Mouse (Mus musculus): Measurements from ENCODE around the gene Usp2. TPM values are rescaled to one million over a fixed set of nuclear protein-coding genes. Genes with fewer than 3 reads are reported as not detected.
A peak's percentile ranks its signal among the peaks of the same experiment; 100 is the strongest.

The Usp2 gene
- total and polyA plus RNA-seq, 2 experiments from 2014 or later, result 14.2 to 19.6 TPM

GRCm38 (mm10) chr9:44049381-44050165 lies 17.2 kb upstream of the Usp2 start:
- Histone ChIP-seq H3K27me3 (ENCODE audit: insufficient read depth, low read length) (peaks cover 4% of the 10 kb centered on the region; the same call in 1 of the 2 replicates), H3K4me2 (ENCODE audit: low read depth, low read length) (no peak overlapping the region), H3K36me3 (ENCODE audit: insufficient read depth, low read length) (no peaks in the 10 kb centered on the region), H3K4me1 (ENCODE audit: insufficient read depth, low read length) (no peaks in the 10 kb centered on the region), H3K9ac (replicated peaks; ENCODE audit: low read length) (no peak overlapping the region), H3K9me3 (ENCODE audit: low read length) (no peaks in the 10 kb centered on the region), H3K27ac (no peak overlapping the region), H3K4me3 (ENCODE audit: low read length) (no peak overlapping the region)
- WGBS, result 89% methylated on average over 8 of the region's 8 CpGs
- no peak for TF ChIP-seq CTCF (IDR thresholded peaks at IDR 0.05; ENCODE audit: low read depth)
- ATAC-seq (peak; percentile 21; the same call in 1 of the 2 replicates), DNase-seq (ENCODE audit: low spot score) (no peak)

- Histone ChIP-seq H3K27me3 (ENCODE audit: insufficient read depth, low read length) (no peaks in the 10 kb centered on the region), H3K27ac (no peak overlapping the region), H3K4me1 (ENCODE audit: insufficient read depth, low read length) (no peaks in the 10 kb centered on the region), H3K9me3 (ENCODE audit: low read length) (no peaks in the 10 kb centered on the region), H3K9ac (replicated peaks; ENCODE audit: low read length) (no peak overlapping the region), H3K4me2 (ENCODE audit: low read depth, low read length) (no peak overlapping the region), H3K4me3 (ENCODE audit: low read length) (no peak overlapping the region), H3K36me3 (ENCODE audit: insufficient read depth, low read length) (no peaks in the 10 kb centered on the region)
- no peak for ATAC-seq
- peak; percentile 27 for TF ChIP-seq CTCF (IDR thresholded peaks at IDR 0.05; ENCODE audit: low read depth)
- no peak for DNase-seq (ENCODE audit: low spot score)
- WGBS, result 63% methylated on average over 3 of the region's 3 CpGs
Observed at GRCm38 (mm10) chr9:44052855-44053254, 14.0 kb upstream of the Usp2 start.

- Histone ChIP-seq H3K36me3 (ENCODE audit: insufficient read depth, low read length) (no peaks in the 10 kb centered on the region), H3K27ac (no peak overlapping the region), H3K9me3 (ENCODE audit: low read length) (no peaks in the 10 kb centered on the region), H3K4me1 (ENCODE audit: insufficient read depth, low read length) (no peaks in the 10 kb centered on the region), H3K27me3 (ENCODE audit: insufficient read depth, low read length) (no peaks in the 10 kb centered on the region), H3K4me2 (ENCODE audit: low read depth, low read length) (no peak overlapping the region), H3K9ac (replicated peaks; ENCODE audit: low read length) (no peak overlapping the region), H3K4me3 (ENCODE audit: low read length) (no peak overlapping the region)
- WGBS, result 78% methylated on average over 1 of the region's 1 CpGs
- ATAC-seq, result no peak
- no peak for DNase-seq (ENCODE audit: low spot score)
- TF ChIP-seq CTCF (IDR thresholded peaks at IDR 0.05; ENCODE audit: low read depth), result no peak
Observed at GRCm38 (mm10) chr9:44053936-44054335, 12.9 kb upstream of the Usp2 start.

GRCm38 (mm10) chr9:44058606-44059005 lies 8.2 kb upstream of the Usp2 start:
- no peak overlapping the region for H3K4me2 ChIP-seq (ENCODE audit: low read depth, low read length)
- H3K4me3 ChIP-seq (ENCODE audit: low read length), result no peak overlapping the region
- no peaks in the 10 kb centered on the region for H3K36me3 ChIP-seq (ENCODE audit: insufficient read depth, low read length)
- no peak for DNase-seq (ENCODE audit: low spot score)
- 75% methylated on average over 6 of the region's 6 CpGs for WGBS
- no peaks in the 10 kb centered on the region for H3K27me3 ChIP-seq (ENCODE audit: insufficient read depth, low read length)
- no peak for TF ChIP-seq CTCF (IDR thresholded peaks at IDR 0.05; ENCODE audit: low read depth)
- H3K27ac ChIP-seq, result no peak overlapping the region
- no peaks in the 10 kb centered on the region for H3K9me3 ChIP-seq (ENCODE audit: low read length)
- no peaks in the 10 kb centered on the region for H3K4me1 ChIP-seq (ENCODE audit: insufficient read depth, low read length)
- no peak overlapping the region for H3K9ac ChIP-seq (replicated peaks; ENCODE audit: low read length)
- ATAC-seq, result no peak

GRCm38 (mm10) chr9:44065177-44065576 lies 1.6 kb upstream of the Usp2 start:
- no peak overlapping the region for H3K4me2 ChIP-seq (ENCODE audit: low read depth, low read length)
- no peak overlapping the region for H3K27ac ChIP-seq
- DNase-seq (ENCODE audit: low spot score) (no peak), ATAC-seq (no peak)
- TF ChIP-seq CTCF (IDR thresholded peaks at IDR 0.05; ENCODE audit: low read depth), result peak; percentile 2; the same call in 1 of the 2 replicates
- no peaks in the 10 kb centered on the region for H3K36me3 ChIP-seq (ENCODE audit: insufficient read depth, low read length)
- H3K9ac ChIP-seq (replicated peaks; ENCODE audit: low read length), result no peak overlapping the region
- no peak overlapping the region for H3K4me3 ChIP-seq (ENCODE audit: low read length)
- H3K27me3 ChIP-seq (ENCODE audit: insufficient read depth, low read length), result no peaks in the 10 kb centered on the region
- 51% methylated on average over 1 of the region's 1 CpGs for WGBS
- H3K4me1 ChIP-seq (ENCODE audit: insufficient read depth, low read length), result no peaks in the 10 kb centered on the region
- no peaks in the 10 kb centered on the region for H3K9me3 ChIP-seq (ENCODE audit: low read length)

- WGBS, result 5% methylated on average over 15 of the region's 15 CpGs
- DNase-seq (ENCODE audit: low spot score), result peak; percentile 68
- H3K9ac ChIP-seq (replicated peaks; ENCODE audit: low read length), result peak overlapping the region; percentile 61
- no peak for TF ChIP-seq CTCF (IDR thresholded peaks at IDR 0.05; ENCODE audit: low read depth)
- peak overlapping the region; percentile 58 for H3K4me3 ChIP-seq (ENCODE audit: low read length)
- peak; percentile 39; the same call in 1 of the 2 replicates for ATAC-seq
- no peaks in the 10 kb centered on the region for H3K4me1 ChIP-seq (ENCODE audit: insufficient read depth, low read length)
- H3K36me3 ChIP-seq (ENCODE audit: insufficient read depth, low read length), result no peaks in the 10 kb centered on the region
- H3K4me2 ChIP-seq (ENCODE audit: low read depth, low read length), result peak overlapping the region; percentile 91
- H3K9me3 ChIP-seq (ENCODE audit: low read length), result no peaks in the 10 kb centered on the region
- peak overlapping the region; percentile 58; the same call in 1 of the 2 replicates for H3K27ac ChIP-seq
- no peaks in the 10 kb centered on the region for H3K27me3 ChIP-seq (ENCODE audit: insufficient read depth, low read length)
Observed at GRCm38 (mm10) chr9:44067241-44067959, 579 bp downstream of the Usp2 start.
